Mouse (Mus musculus) ES-E14 (cell line): ENCODE measurements at regions not wholly inside any gene's neighbourhood (a gene's known extent, or its start where the extent isn't known, plus 50 kb on each side); places are given as distances from the start of the nearest gene placed in this dataset.

Source experiments
- DNase-seq: peaks from one replicate; pipeline ENCODE4 v3.0.0-alpha.2; 2013; ENCODE audit warnings: low read depth, low spot score
- H3K27ac ChIP-seq: 2 replicates; pipeline ENCODE4 v1.5.1; 2012; ENCODE audit warnings: low read depth, mild to moderate bottlenecking, low read length, moderate library complexity, mixed read lengths; ENCODE audit not compliant: poor library complexity, insufficient read depth, severe bottlenecking
- H3K36me3 ChIP-seq: 2 replicates; pipeline ENCODE4 v1.6.1; 2012; ENCODE audit warnings: mild to moderate bottlenecking, low read length, moderate library complexity, mixed read lengths; ENCODE audit not compliant: control insufficient read depth, poor library complexity, insufficient read depth, severe bottlenecking
- H3K4me1 ChIP-seq, 2 experiments: fragments of 150-350 bp in 1 of 2; sonication (generic) in 1 of 2; 2 replicates each; pipeline ENCODE4 v1.6.1; 2012; ENCODE audit warnings: low read length in 2 of 2, mild to moderate bottlenecking in 1 of 2, mixed read lengths in 1 of 2; ENCODE audit not compliant: control insufficient read depth in 2 of 2, insufficient read depth in 2 of 2, poor library complexity in 1 of 2
- H3K4me3 ChIP-seq, 2 experiments: fragments of 150-350 bp in 1 of 2; sonication (generic) in 1 of 2; 2 replicates each; pipeline ENCODE4 v1.5.1; 2012; ENCODE audit warnings: low read length in 2 of 2, low read depth in 1 of 2, mild to moderate bottlenecking in 1 of 2, mixed read lengths in 1 of 2; ENCODE audit not compliant: insufficient read depth in 1 of 2, poor library complexity in 1 of 2, severe bottlenecking in 1 of 2
- H3K9ac ChIP-seq: 2 replicates; pipeline ENCODE4 v1.6.1; 2012; ENCODE audit warnings: low read depth, mild to moderate bottlenecking, low read length, mixed read lengths; ENCODE audit not compliant: poor library complexity, insufficient read depth, severe bottlenecking
- H3K9me3 ChIP-seq: fragments of 150-350 bp; sonication (generic); 2 replicates; pipeline ENCODE4 v1.6.1; 2012; ENCODE audit warnings: low read depth, mild to moderate bottlenecking, low read length; ENCODE audit not compliant: control insufficient read depth, insufficient read depth
- CHD2 ChIP-seq: IDR thresholded peaks from 2 replicates; pipeline ENCODE4 v1.6.1; 2014; ENCODE audit warnings: mild to moderate bottlenecking, low read depth, low read length, inconsistent platforms
- HCFC1 ChIP-seq: IDR thresholded peaks from 2 replicates; pipeline ENCODE4 v1.6.1; 2012; ENCODE audit warnings: low read length, inconsistent platforms, borderline replicate concordance; ENCODE audit not compliant: insufficient read depth
- MAFK ChIP-seq: IDR thresholded peaks from 2 replicates; pipeline ENCODE4 v1.6.1; 2014; ENCODE audit warnings: mild to moderate bottlenecking, low read depth, low read length, inconsistent platforms; ENCODE audit not compliant: insufficient read depth
- ZC3H11A ChIP-seq: IDR thresholded peaks from 2 replicates; pipeline ENCODE4 v1.6.1; 2012; ENCODE audit warnings: low read depth, mild to moderate bottlenecking, inconsistent platforms, low read length, borderline replicate concordance
- ZNF384 ChIP-seq: IDR thresholded peaks from 2 replicates; pipeline ENCODE4 v1.6.1; 2012; ENCODE audit warnings: low read depth, low read length, inconsistent platforms
- in situ Hi-C, 2 experiments: fragments of 600-800 bp; cut with MboI; formaldehyde crosslinking; loops; one replicate each; pipeline ENCODE4 v1.15.1; 2025; ENCODE audit warnings: low sequenced_read_pairs in 2 of 2, inconsistent platforms in 1 of 2; ENCODE audit not compliant: unreplicated experiment in 2 of 2

GRCm38 (mm10) chr16:95100954-95101353, 103.5 kb upstream of the Kcnj6 start:
- H3K4me3 ChIP-seq: no peak overlapping the region
- no peak overlapping the region for H3K27ac ChIP-seq
- H3K36me3 ChIP-seq: no peaks in the 10 kb centered on the region
- no peak for TF ChIP-seq ZNF384
- TF ChIP-seq ZC3H11A: no peak
- no peak for TF ChIP-seq CHD2
- TF ChIP-seq MAFK: no peak
- TF ChIP-seq HCFC1: no peak
- no peaks in the 10 kb centered on the region for H3K4me1 ChIP-seq
- in situ Hi-C loops: no loop called here
- H3K9ac ChIP-seq: no peak overlapping the region
- no peak for DNase-seq
- H3K9me3 ChIP-seq: no peaks in the 10 kb centered on the region

GRCm38 (mm10) chr16:95117531-95117930, 120.0 kb upstream of the Kcnj6 start:
- Histone ChIP-seq H3K4me3 (no peak overlapping the region), H3K27ac (no peak overlapping the region), H3K36me3 (no peaks in the 10 kb centered on the region), H3K9me3 (no peaks in the 10 kb centered on the region), H3K9ac (no peak overlapping the region), H3K4me1 (no peaks in the 10 kb centered on the region)
- no peak for DNase-seq
- in situ Hi-C loops: no loop called here
- TF ChIP-seq CHD2: no peak
- no peak for TF ChIP-seq MAFK
- TF ChIP-seq ZNF384: no peak

GRCm38 (mm10) chr16:95119293-95119692, 121.8 kb upstream of the Kcnj6 start:
- no peaks in the 10 kb centered on the region for H3K9me3 ChIP-seq
- no peak overlapping the region for H3K4me3 ChIP-seq
- H3K27ac ChIP-seq: no peak overlapping the region
- no peaks in the 10 kb centered on the region for H3K36me3 ChIP-seq
- TF ChIP-seq CHD2 (no peak), MAFK (no peak), HCFC1 (no peak), ZC3H11A (no peak), ZNF384 (no peak)
- H3K9ac ChIP-seq: no peak overlapping the region
- no peaks in the 10 kb centered on the region for H3K4me1 ChIP-seq
- no peak for DNase-seq
- in situ Hi-C loops: no loop called here

- in situ Hi-C loops: no loop called here
- Histone ChIP-seq H3K4me3 (no peak overlapping the region), H3K9ac (no peak overlapping the region), H3K27ac (no peak overlapping the region), H3K4me1 (no peaks in the 10 kb centered on the region), H3K36me3 (no peaks in the 10 kb centered on the region), H3K9me3 (no peaks in the 10 kb centered on the region)
- TF ChIP-seq ZC3H11A: no peak
- no peak for TF ChIP-seq ZNF384
- TF ChIP-seq CHD2: no peak
- no peak for TF ChIP-seq HCFC1
- TF ChIP-seq MAFK: no peak
- DNase-seq: no peak
These were observed 124.5 kb upstream of the Kcnj6 start for GRCm38 (mm10) chr16:95122048-95122447.

GRCm38 (mm10) chr16:95127616-95128015, 129.7 kb upstream of the Kcnj15 start:
- in situ Hi-C loops: no loop called here
- DNase-seq: no peak
- H3K9ac ChIP-seq: no peak overlapping the region
- TF ChIP-seq ZC3H11A: no peak
- no peak for TF ChIP-seq ZNF384
- TF ChIP-seq CHD2: no peak
- TF ChIP-seq HCFC1: no peak
- no peak for TF ChIP-seq MAFK
- no peak overlapping the region for H3K4me3 ChIP-seq
- H3K36me3 ChIP-seq: no peaks in the 10 kb centered on the region
- no peak overlapping the region for H3K27ac ChIP-seq
- H3K9me3 ChIP-seq: no peaks in the 10 kb centered on the region
- H3K4me1 ChIP-seq: no peaks in the 10 kb centered on the region
